Mouse (Mus musculus): ENCODE results near the gene Tom1l2.
A peak's percentile ranks its signal among the peaks of the same experiment; 100 is the strongest.

The Tom1l2 gene

GRCm38 (mm10) chr11:60346537-60346936, 6.2 kb downstream of the Tom1l2 start:
- DNase-seq (ENCODE audit: low spot score): no peak

- DNase-seq (ENCODE audit: low spot score): no peak
Measured at GRCm38 (mm10) chr11:60345868-60346267, 6.8 kb downstream of the Tom1l2 start.

GRCm38 (mm10) chr11:60339361-60339760, 13.3 kb downstream of the Tom1l2 start:
- no peak for DNase-seq (ENCODE audit: low spot score)

GRCm38 (mm10) chr11:60338291-60338690, 14.4 kb downstream of the Tom1l2 start:
- DNase-seq (ENCODE audit: low spot score): no peak

- DNase-seq (ENCODE audit: low spot score): no peak
Measured at GRCm38 (mm10) chr11:60335771-60336170, 16.9 kb downstream of the Tom1l2 start.

- no peak for DNase-seq (ENCODE audit: low spot score)
Measured at GRCm38 (mm10) chr11:60334124-60334523, 18.6 kb downstream of the Tom1l2 start.

GRCm38 (mm10) chr11:60333461-60333860, 19.2 kb downstream of the Tom1l2 start:
- no peak for DNase-seq (ENCODE audit: low spot score)

- DNase-seq (ENCODE audit: low spot score): no peak
Measured at GRCm38 (mm10) chr11:60330551-60330950, 22.2 kb downstream of the Tom1l2 start.

GRCm38 (mm10) chr11:60323731-60324130, 29.0 kb downstream of the Tom1l2 start:
- no peak for DNase-seq (ENCODE audit: low spot score)

GRCm38 (mm10) chr11:60321438-60321837, 31.3 kb downstream of the Tom1l2 start:
- no peak for DNase-seq (ENCODE audit: low spot score)

- no peak for DNase-seq (ENCODE audit: low spot score)
Measured at GRCm38 (mm10) chr11:60320426-60321037, 32.2 kb downstream of the Tom1l2 start.

- no peak for DNase-seq (ENCODE audit: low spot score)
Measured at GRCm38 (mm10) chr11:60319257-60320066, 33.2 kb downstream of the Tom1l2 start.

GRCm38 (mm10) chr11:60318716-60319115, 34.0 kb downstream of the Tom1l2 start:
- DNase-seq (ENCODE audit: low spot score): no peak

- DNase-seq (ENCODE audit: low spot score): no peak
Measured at GRCm38 (mm10) chr11:60317376-60318102, 35.2 kb downstream of the Tom1l2 start.

GRCm38 (mm10) chr11:60316883-60317282, 35.8 kb downstream of the Tom1l2 start:
- DNase-seq (ENCODE audit: low spot score): no peak

- DNase-seq (ENCODE audit: low spot score): no peak
Measured at GRCm38 (mm10) chr11:60316250-60316649, 36.5 kb downstream of the Tom1l2 start.

- peak; percentile 60 for DNase-seq (ENCODE audit: low spot score)
Measured at GRCm38 (mm10) chr11:60311025-60311854, 41.5 kb downstream of the Tom1l2 start.

GRCm38 (mm10) chr11:60309875-60310274, 42.8 kb downstream of the Tom1l2 start:
- DNase-seq (ENCODE audit: low spot score): no peak

GRCm38 (mm10) chr11:60308506-60309116, 44.1 kb downstream of the Tom1l2 start:
- no peak for DNase-seq (ENCODE audit: low spot score)

GRCm38 (mm10) chr11:60308061-60308460, 44.6 kb downstream of the Tom1l2 start:
- DNase-seq (ENCODE audit: low spot score): no peak

GRCm38 (mm10) chr11:60307375-60307825, 45.3 kb downstream of the Tom1l2 start:
- DNase-seq (ENCODE audit: low spot score): no peak
